16 mouse cellular contexts compared by ENCODE assay signal in genomic region chr1:55173720-55174557, GRCm38 (mm10). TPM values are rescaled to one million over a fixed set of nuclear protein-coding genes. Genes with fewer than 3 reads are reported as not detected.
DNase-seq lines count a peak whose midpoint lies in the region; ATAC-seq and TF ChIP-seq lines count a peak whose summit lies in the region.
"Had no signal": no experiment of that assay in that cellular context is flagged by ENCODE, and none has a peak within 500 bp of the region (broad histone marks: within the 10 kb centered on the region; RNA-seq: fewer than 3 reads in every experiment).

No protein-coding gene starts in this region.

- 80% methylated on average over 10 of the region's 10 CpGs for WGBS in hindbrain, embryonic 12.5 days
- 76% methylated on average over 10 of the region's 10 CpGs for WGBS in hindbrain, embryonic 13.5 days
- WGBS in liver, postnatal 0 days (ENCODE audit: insufficient replicate concordance), result 68% methylated on average over 10 of the region's 10 CpGs

- no peaks in the 10 kb centered on the region for H3K4me1 ChIP-seq in hindbrain, embryonic 12.5 days
- H3K4me1 ChIP-seq in hindbrain, embryonic 13.5 days (replicated peaks), result no peaks in the 10 kb centered on the region
- H3K4me1 ChIP-seq in liver, postnatal 0 days (ENCODE audit: insufficient read depth), result no peaks in the 10 kb centered on the region
- H3K4me1 ChIP-seq: embryonic facial prominence, embryonic 12.5 days had no signal

- H3K9ac ChIP-seq in hindbrain, embryonic 12.5 days, result no peak overlapping the region
- H3K9ac ChIP-seq in hindbrain, embryonic 13.5 days, result no peak overlapping the region
- no peak overlapping the region for H3K9ac ChIP-seq in liver, postnatal 0 days (replicated peaks)
- H3K9ac ChIP-seq: embryonic facial prominence, embryonic 12.5 days had no signal

- ATAC-seq in hindbrain, embryonic 12.5 days (ENCODE audit: low FRiP score), result peak; percentile 42; the same call in 1 of the 2 replicates
- ATAC-seq in hindbrain, embryonic 13.5 days (ENCODE audit: low FRiP score), result no peak
- ATAC-seq in liver, postnatal 0 days, result peak; percentile 91
- ATAC-seq: hindbrain, embryonic 16.5 days had no signal

- no peak for TF ChIP-seq CTCF in liver, postnatal 0 days (IDR thresholded peaks at IDR 0.05; ENCODE audit: low read depth)

- no peak overlapping the region for H3K4me3 ChIP-seq in hindbrain, embryonic 12.5 days
- no peak overlapping the region for H3K4me3 ChIP-seq in hindbrain, embryonic 13.5 days
- H3K4me3 ChIP-seq in liver, postnatal 0 days (ENCODE audit: low read depth, low read length), result no peak overlapping the region
- H3K4me3 ChIP-seq: embryonic facial prominence, embryonic 12.5 days had no signal

- H3K4me2 ChIP-seq in hindbrain, embryonic 12.5 days (replicated peaks), result no peak overlapping the region
- H3K4me2 ChIP-seq in hindbrain, embryonic 13.5 days, result no peak overlapping the region
- no peak overlapping the region for H3K4me2 ChIP-seq in liver, postnatal 0 days (ENCODE audit: low read depth, low read length)
- H3K4me2 ChIP-seq: embryonic facial prominence, embryonic 12.5 days; midbrain, embryonic 11.5 days had no signal

- H3K9me3 ChIP-seq in hindbrain, embryonic 12.5 days (replicated peaks), result peaks cover 9% of the 10 kb centered on the region
- no peaks in the 10 kb centered on the region for H3K9me3 ChIP-seq in hindbrain, embryonic 13.5 days
- no peaks in the 10 kb centered on the region for H3K9me3 ChIP-seq in liver, postnatal 0 days (ENCODE audit: low read length)

- H3K27me3 ChIP-seq in hindbrain, embryonic 12.5 days, result no peaks in the 10 kb centered on the region
- H3K27me3 ChIP-seq in hindbrain, embryonic 13.5 days, result no peaks in the 10 kb centered on the region
- H3K27me3 ChIP-seq in liver, postnatal 0 days (ENCODE audit: insufficient read depth, low read length), result no peaks in the 10 kb centered on the region
- H3K27me3 ChIP-seq: embryonic facial prominence, embryonic 12.5 days had no signal

- no peak for TF ChIP-seq EP300 in liver, postnatal 0 days (IDR thresholded peaks at IDR 0.05; ENCODE audit: low read depth)

- DNase-seq in adipocyte (ENCODE audit: low spot score), result peak; percentile 96
- peak; percentile 57 to 66 for DNase-seq in adrenal gland, postnatal 36 days
- peak; percentile 29 for DNase-seq in liver, postnatal 0 days
- DNase-seq in left cerebral cortex, adult 11 months (ENCODE audit: low spot score), result no peak
- no peak for DNase-seq in heart, adult 18-20 months
- DNase-seq in heart, postnatal 10 days, result no peak
- DNase-seq: cerebellum, adult 11 months; layer of hippocampus, adult 9-11 months; lung, adult 18-20 months; lung, postnatal 4 days; spleen, adult 18-20 months had no signal

- no peak overlapping the region for H3K27ac ChIP-seq in hindbrain, embryonic 12.5 days
- H3K27ac ChIP-seq in hindbrain, embryonic 13.5 days, result no peak overlapping the region
- peak overlapping the region; percentile 92 for H3K27ac ChIP-seq in liver, postnatal 0 days (ENCODE audit: low read depth)
- H3K27ac ChIP-seq: embryonic facial prominence, embryonic 12.5 days had no signal

- intact Hi-C loops in heart, postnatal 10 days (cut with DNase I), result no loop called here

- H3K36me3 ChIP-seq in hindbrain, embryonic 12.5 days, result peaks cover 3% of the 10 kb centered on the region
- H3K36me3 ChIP-seq in hindbrain, embryonic 13.5 days, result peaks cover 6% of the 10 kb centered on the region
- H3K36me3 ChIP-seq in liver, postnatal 0 days (replicated peaks; ENCODE audit: insufficient read depth, low read length), result no peaks in the 10 kb centered on the region

RNA-seq across cellular contexts. Expression of gene Mob4, which starts 42.9 kb away (rescaled TPM):
- polyA plus RNA-seq in hindbrain, embryonic 12.5 days (2016; fragmentation: Nextera tagmentation; extraction: Ambion mirVana), result 150 and 161 TPM in 2 replicates
- 190 and 200 TPM in 2 replicates for polyA plus RNA-seq in hindbrain, embryonic 13.5 days (2015; fragmentation: Nextera tagmentation; extraction: Ambion mirVana)
- total RNA-seq in adrenal gland, postnatal 36 days (2021), result 100 to 1,000 TPM; 311 to 394 TPM
- polyA plus RNA-seq in liver, postnatal 0 days (2015; fragmentation: Nextera tagmentation; extraction: Ambion mirVana), result 40.1 and 42.2 TPM in 2 replicates
- total RNA-seq in heart, adult 18-20 months (2021), result 10 to 100 TPM; 29.4 to 33.9 TPM
- 10 to 100 TPM; 43.2 to 46.2 TPM for total RNA-seq in heart, postnatal 10 days (2021)

RNA-seq across cellular contexts. Expression of gene Rftn2, which starts 52.6 kb away (rescaled TPM):
- polyA plus RNA-seq in hindbrain, embryonic 12.5 days (2016; fragmentation: Nextera tagmentation; extraction: Ambion mirVana), result 13.0 and 13.6 TPM in 2 replicates
- polyA plus RNA-seq in hindbrain, embryonic 13.5 days (2015; fragmentation: Nextera tagmentation; extraction: Ambion mirVana), result 10.0 and 11.3 TPM in 2 replicates
- total RNA-seq in adrenal gland, postnatal 36 days (2021), result 10 to 100 TPM; 18.2 to 21.9 TPM
- polyA plus RNA-seq in liver, postnatal 0 days (2015; fragmentation: Nextera tagmentation; extraction: Ambion mirVana), result 0.41 and 0.52 TPM in 2 replicates
- total RNA-seq in heart, adult 18-20 months (2021), result 10 to 100 TPM; 10.8 to 11.0 TPM
- 10 to 100 TPM; 12.4 to 14.1 TPM for total RNA-seq in heart, postnatal 10 days (2021)

Comparison
In these comparisons a context has a peak if more than half of its experiments do, and no peak if none do; other contexts are left out.
1. DNase-seq: peak in adipocyte (single experiment), adrenal gland, postnatal 36 days (2 of 2) and liver, postnatal 0 days (single experiment); none in left cerebral cortex, adult 11 months (single experiment), heart, adult 18-20 months (0 of 2) and heart, postnatal 10 days (0 of 2).
2. RNA of gene Mob4, which starts 42.9 kb away (total RNA-seq): 311 to 394 TPM in adrenal gland, postnatal 36 days; 43.2 to 46.2 TPM in heart, postnatal 10 days and 29.4 to 33.9 TPM in heart, adult 18-20 months; every median in the first group is over 4 times any median in the second.